Mouse (Mus musculus): ENCODE results near the gene Prkce. TPM values are rescaled to one million over a fixed set of nuclear protein-coding genes. Genes with fewer than 3 reads are reported as not detected.

The Prkce gene
- polyA plus RNA-seq, 1 experiment from 2014 or later = 42.6 TPM

DNA sequence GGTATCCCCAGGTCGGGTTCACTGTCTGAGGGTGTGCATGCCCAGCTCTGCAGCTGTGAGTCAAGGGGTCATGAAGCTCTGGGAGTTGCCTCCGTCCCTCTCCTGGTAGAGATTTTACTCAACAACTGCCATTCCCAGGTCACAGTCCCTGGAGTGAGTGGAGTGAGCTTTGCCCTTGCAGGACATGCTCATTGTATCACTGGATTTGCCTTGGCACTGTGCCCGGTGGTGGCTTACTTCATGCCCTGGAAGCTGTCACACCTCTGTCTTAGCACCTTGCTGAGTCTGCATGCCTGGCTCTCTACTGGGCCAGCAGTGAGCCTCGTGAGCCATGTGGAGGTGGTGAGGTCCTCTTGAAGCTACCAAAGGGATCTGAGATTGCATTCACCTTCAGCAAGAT, 167.4 kb downstream of the Prkce start:
- Histone ChIP-seq H3K4me1 (peaks cover 15% of the 10 kb centered on the region), H3K36me3 (no peaks in the 10 kb centered on the region), H3K9me3 (no peaks in the 10 kb centered on the region), H3K4me3 (no peak overlapping the region), H3K27ac (replicated peaks) (no peak overlapping the region), H3K9ac (replicated peaks) (no peak overlapping the region), H3K4me2 (replicated peaks) (no peak overlapping the region), H3K27me3 (no peaks in the 10 kb centered on the region)
- 91% methylated on average over 4 of the region's 4 CpGs for WGBS
- no peak for ATAC-seq (replicated peaks)

DNA sequence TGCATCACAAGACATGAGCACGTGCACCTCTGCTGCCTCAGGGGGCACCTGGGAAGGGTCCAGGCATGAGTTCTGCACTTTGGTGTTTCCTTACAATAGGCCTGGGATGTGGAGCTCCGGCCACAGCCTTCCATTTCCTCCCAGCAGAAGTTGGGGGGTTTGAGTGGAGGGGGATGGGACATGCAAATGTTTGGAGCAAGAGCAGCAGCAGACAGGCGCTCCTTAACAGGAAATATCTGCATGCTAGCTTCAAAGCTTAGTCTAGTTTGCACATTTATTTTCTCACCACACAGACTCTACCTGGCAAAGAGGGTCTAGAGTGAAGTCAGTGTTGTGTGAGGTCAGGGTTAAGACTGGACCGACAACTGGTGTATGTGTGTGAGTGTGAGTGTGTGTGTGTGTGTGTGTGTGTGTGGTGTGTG, 169.1 kb downstream of the Prkce start:
- no peak for ATAC-seq (replicated peaks)
- no peaks in the 10 kb centered on the region for H3K9me3 ChIP-seq
- no peaks in the 10 kb centered on the region for H3K36me3 ChIP-seq
- H3K4me1 ChIP-seq = no peaks in the 10 kb centered on the region
- H3K4me2 ChIP-seq (replicated peaks) = no peak overlapping the region
- no peak overlapping the region for H3K9ac ChIP-seq (replicated peaks)
- no peak overlapping the region for H3K4me3 ChIP-seq
- WGBS = 70% methylated on average over 4 of the region's 4 CpGs
- no peak overlapping the region for H3K27ac ChIP-seq (replicated peaks)
- no peaks in the 10 kb centered on the region for H3K27me3 ChIP-seq

DNA sequence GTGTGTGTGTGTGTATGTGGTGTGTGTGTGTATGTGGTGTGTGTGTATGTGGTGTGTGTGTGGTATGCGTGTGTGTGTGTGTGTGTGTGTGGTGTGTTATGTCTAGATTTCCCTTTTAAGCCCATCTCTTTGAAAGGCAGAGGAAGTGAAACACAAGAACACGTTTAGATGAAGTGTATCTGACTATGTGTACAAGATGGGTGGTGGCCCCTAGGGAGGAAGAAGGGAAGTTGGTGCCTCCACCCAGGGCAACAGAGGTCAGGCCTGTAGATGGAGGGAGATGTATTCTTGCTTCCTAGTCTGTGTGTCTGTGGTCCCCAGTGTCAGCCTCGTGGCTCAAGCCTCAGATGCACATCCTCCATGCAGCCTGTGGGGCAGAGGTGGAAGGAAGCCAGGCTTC, 169.5 kb downstream of the Prkce start:
- no peaks in the 10 kb centered on the region for H3K27me3 ChIP-seq
- no peak overlapping the region for H3K4me2 ChIP-seq (replicated peaks)
- H3K4me3 ChIP-seq = no peak overlapping the region
- no peaks in the 10 kb centered on the region for H3K9me3 ChIP-seq
- H3K9ac ChIP-seq (replicated peaks) = no peak overlapping the region
- no peak overlapping the region for H3K27ac ChIP-seq (replicated peaks)
- WGBS = 89% methylated on average over 3 of the region's 3 CpGs
- H3K4me1 ChIP-seq = no peaks in the 10 kb centered on the region
- ATAC-seq (replicated peaks) = no peak
- H3K36me3 ChIP-seq = no peaks in the 10 kb centered on the region

DNA sequence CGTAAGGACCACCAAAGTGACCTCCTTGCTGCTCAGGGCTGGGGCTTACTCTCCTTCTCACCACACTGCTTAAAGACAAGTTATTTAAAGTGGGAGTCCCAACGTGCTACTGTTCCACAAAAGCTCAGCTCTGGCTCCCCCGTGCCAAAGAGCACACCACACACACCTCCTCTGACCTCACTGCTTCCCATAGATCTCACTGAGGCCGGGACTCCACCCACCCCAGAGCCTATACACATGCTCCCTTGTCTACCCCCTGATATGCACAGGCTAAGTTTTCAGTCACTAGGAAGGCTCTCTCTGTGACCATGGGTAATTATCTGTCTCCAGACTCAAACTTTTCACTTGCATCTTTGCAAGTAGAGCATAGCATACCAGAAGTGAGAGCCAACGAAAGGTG, 170.7 kb downstream of the Prkce start:
- no peaks in the 10 kb centered on the region for H3K4me1 ChIP-seq
- H3K27me3 ChIP-seq = no peaks in the 10 kb centered on the region
- no peaks in the 10 kb centered on the region for H3K36me3 ChIP-seq
- H3K9me3 ChIP-seq = no peaks in the 10 kb centered on the region
- H3K4me3 ChIP-seq = no peak overlapping the region
- no peak overlapping the region for H3K27ac ChIP-seq (replicated peaks)
- H3K9ac ChIP-seq (replicated peaks) = no peak overlapping the region
- 80% methylated on average over 5 of the region's 5 CpGs for WGBS
- no peak for ATAC-seq (replicated peaks)
- no peak overlapping the region for H3K4me2 ChIP-seq (replicated peaks)

DNA sequence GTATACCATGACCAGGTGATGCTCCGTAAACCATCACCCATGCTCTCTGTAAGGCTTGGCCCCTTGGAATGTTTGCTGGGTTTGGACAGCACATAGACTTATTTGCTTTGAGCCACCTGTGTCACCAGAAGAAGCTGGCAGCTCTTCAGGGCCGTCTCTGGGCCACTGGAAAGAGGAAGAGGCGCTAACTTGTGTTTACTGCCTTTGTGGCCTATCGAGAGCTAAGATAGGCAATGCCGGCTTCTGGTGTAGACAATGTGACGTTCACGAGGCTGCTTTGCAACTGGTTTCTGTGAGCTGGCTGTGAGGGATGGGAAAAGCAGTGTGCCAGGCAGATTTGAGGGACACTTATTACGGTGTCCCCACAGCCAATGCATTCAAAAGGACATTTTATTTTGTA, 176.4 kb downstream of the Prkce start:
- Histone ChIP-seq H3K4me3 (no peak overlapping the region), H3K36me3 (no peaks in the 10 kb centered on the region), H3K27ac (replicated peaks) (0 out of 2 replicates have a peak overlapping the region, but pooled peaks have one; percentile 19), H3K27me3 (no peaks in the 10 kb centered on the region), H3K9me3 (no peaks in the 10 kb centered on the region), H3K4me2 (replicated peaks) (no peak overlapping the region), H3K4me1 (peaks cover 13% of the 10 kb centered on the region; the same call in 1 of the 2 replicates), H3K9ac (replicated peaks) (no peak overlapping the region)
- no peak for ATAC-seq (replicated peaks)
- 77% methylated on average over 8 of the region's 8 CpGs for WGBS

DNA sequence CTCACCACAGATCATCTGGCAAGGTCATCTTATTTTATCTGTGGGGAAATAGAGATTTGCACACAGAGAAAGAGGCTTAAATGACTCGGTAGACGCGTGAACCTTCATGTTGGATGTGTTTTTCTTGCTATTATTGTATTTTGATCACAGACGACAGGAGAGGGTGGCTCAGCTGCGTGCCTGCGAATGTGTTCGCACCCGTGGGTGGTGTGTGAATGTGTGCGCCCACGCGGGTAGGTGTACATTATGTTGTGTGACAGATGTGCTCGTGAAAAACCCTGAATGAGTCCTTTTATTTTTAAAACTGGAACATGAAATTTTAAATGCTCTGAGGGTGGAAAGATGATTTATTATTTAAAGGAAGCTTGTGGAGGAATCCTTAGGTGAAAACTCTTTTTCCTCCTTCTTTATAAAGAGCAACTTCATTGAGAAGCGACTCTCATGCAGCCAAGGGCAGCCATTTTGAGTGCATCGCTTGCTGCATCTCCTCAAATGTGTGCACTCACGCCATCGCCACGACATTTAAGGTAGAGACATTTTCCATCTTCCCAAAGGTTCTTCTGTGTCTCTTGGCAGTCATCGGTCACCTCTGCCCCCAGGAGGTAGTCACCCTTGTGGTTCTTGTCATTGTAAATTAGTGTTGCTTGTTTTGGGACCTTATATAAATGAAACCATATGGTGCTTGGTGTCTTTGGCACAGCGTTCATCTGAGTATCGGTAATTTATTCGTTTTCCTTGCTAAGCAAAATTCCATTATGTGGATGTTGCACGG, 177.8 kb downstream of the Prkce start:
- peaks cover 16% of the 10 kb centered on the region for H3K4me1 ChIP-seq
- WGBS = 79% methylated on average over 22 of the region's 22 CpGs
- H3K9ac ChIP-seq (replicated peaks) = no peak overlapping the region
- no peaks in the 10 kb centered on the region for H3K36me3 ChIP-seq
- no peak overlapping the region for H3K4me2 ChIP-seq (replicated peaks)
- H3K27me3 ChIP-seq = no peaks in the 10 kb centered on the region
- no peak overlapping the region for H3K4me3 ChIP-seq
- H3K9me3 ChIP-seq = no peaks in the 10 kb centered on the region
- no peak for ATAC-seq (replicated peaks)
- H3K27ac ChIP-seq (replicated peaks) = peak overlapping the region; percentile 55

DNA sequence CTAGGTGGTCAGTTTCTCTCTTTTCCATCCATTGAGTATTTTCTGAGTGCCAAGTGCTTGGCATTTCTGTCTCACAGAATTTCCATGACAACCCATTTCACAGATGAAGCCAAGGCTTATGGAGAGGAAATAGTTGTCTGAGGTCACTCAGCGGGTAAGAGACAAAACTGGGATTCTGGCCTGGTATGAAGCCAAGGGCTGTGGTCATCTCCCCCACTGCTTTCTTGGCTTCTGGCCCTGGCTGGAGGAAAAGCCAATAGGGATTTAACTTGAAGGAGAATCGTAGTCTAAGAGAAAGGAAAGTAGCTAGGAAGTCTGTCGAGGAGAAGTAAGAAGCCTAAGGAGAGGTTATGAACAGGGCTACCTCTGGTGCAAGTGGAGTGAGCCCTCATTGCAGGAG, 182.7 kb downstream of the Prkce start:
- H3K4me1 ChIP-seq = peaks cover 54% of the 10 kb centered on the region
- no peak for ATAC-seq (replicated peaks)
- no peak overlapping the region for H3K4me3 ChIP-seq
- H3K36me3 ChIP-seq = no peaks in the 10 kb centered on the region
- 75% methylated on average over 3 of the region's 3 CpGs for WGBS
- H3K27me3 ChIP-seq = no peaks in the 10 kb centered on the region
- H3K9ac ChIP-seq (replicated peaks) = no peak overlapping the region
- no peak overlapping the region for H3K4me2 ChIP-seq (replicated peaks)
- H3K27ac ChIP-seq (replicated peaks) = peak overlapping the region; percentile 81
- H3K9me3 ChIP-seq = no peaks in the 10 kb centered on the region

DNA sequence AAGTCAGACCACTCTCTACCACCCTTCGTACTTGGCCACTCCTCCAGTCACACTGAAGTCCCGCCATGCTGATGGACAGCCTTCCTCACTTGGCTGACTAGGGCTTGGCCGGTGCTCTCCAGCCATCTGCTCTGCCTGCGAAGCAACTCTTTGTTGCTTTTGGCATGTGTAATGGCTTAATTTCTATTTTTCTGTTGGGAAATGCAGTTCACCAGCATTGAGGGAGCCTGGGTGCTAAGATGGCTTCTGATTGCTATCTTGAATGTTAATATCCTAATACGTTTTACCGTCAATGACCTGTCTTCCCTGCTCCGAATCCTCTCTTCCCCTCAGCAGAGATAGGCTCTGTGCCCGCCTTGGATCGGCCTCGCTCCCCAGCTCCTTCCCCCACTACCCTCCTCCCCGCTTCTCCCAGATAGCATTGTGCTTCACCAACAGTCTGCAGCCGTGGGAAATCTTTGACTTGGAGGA, 183.2 kb downstream of the Prkce start:
- peak; percentile 64; the same call in 1 of the 2 replicates for ATAC-seq (replicated peaks)
- 45% methylated on average over 12 of the region's 12 CpGs for WGBS
- Histone ChIP-seq H3K9ac (replicated peaks) (no peak overlapping the region), H3K4me3 (no peak overlapping the region), H3K27ac (replicated peaks) (peak overlapping the region; percentile 81), H3K4me2 (replicated peaks) (0 out of 2 replicates have a peak overlapping the region, but pooled peaks have one; percentile 1), H3K27me3 (no peaks in the 10 kb centered on the region), H3K4me1 (peaks cover 52% of the 10 kb centered on the region), H3K36me3 (no peaks in the 10 kb centered on the region), H3K9me3 (no peaks in the 10 kb centered on the region)

DNA sequence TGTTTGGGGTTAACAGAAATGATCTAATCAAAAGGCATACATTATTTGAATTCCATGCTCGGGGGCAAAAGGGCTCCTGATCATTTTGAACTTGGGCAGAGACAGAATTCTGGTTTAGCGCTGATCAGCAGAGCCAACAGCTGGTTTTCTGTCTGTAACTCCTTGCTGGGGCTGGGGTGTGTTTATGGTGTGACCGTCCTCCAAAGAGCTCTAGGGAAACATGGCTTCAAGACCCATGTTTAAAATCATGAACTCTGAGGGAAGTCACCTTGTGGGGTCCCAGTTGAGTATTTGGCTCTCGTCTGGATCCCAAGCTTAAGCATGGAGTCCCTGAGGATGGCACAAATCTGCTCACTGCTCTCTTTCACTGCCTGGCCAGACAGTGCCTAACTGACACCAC, 183.7 kb downstream of the Prkce start:
- Histone ChIP-seq H3K27me3 (no peaks in the 10 kb centered on the region), H3K9ac (replicated peaks) (no peak overlapping the region), H3K4me1 (peaks cover 52% of the 10 kb centered on the region), H3K27ac (replicated peaks) (peak overlapping the region; percentile 81), H3K4me2 (replicated peaks) (0 out of 2 replicates have a peak overlapping the region, but pooled peaks have one; percentile 1), H3K9me3 (no peaks in the 10 kb centered on the region), H3K4me3 (no peak overlapping the region), H3K36me3 (no peaks in the 10 kb centered on the region)
- 78% methylated on average over 4 of the region's 4 CpGs for WGBS
- no peak for ATAC-seq (replicated peaks)

DNA sequence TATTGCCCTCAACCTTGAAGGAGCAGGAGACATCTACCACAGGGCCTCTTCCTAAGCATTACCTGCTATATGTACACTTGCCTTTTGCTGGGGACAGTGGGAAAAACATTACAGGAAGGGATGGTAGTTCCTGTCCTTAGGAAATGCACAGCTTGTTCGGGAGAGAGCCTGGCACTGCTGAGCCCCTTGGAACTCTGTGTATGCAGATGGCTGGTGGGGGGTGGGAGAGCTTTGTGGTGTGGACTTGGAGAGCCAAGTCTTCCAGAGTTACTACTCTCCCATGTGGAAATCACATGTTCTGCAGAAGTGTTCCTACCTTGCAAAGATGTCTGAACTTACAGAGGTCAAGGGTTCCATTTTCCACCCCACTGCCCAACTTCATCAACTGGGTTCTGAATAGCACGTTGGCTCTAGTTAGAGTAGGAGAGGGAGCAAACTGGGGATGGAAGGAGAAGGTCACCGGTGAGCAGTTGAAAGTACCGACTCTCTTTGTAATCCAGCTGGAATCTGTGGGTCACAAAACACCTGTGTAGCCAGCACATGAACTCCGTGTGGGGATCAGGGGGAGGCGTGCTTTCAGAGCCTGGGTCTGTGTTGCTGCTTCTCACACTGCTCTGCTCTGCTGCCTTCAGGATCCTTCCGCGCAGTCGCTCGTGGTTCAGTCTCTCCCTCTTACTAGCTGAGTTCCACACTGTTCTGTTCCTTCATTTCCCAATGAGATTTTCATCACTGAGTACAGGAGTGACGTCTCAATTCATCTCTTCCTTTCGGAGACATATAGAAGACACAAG, 184.9 kb downstream of the Prkce start:
- Histone ChIP-seq H3K27ac (replicated peaks) (peak overlapping the region; percentile 56; the same call in 1 of the 2 replicates), H3K36me3 (no peaks in the 10 kb centered on the region), H3K27me3 (no peaks in the 10 kb centered on the region), H3K4me1 (peaks cover 56% of the 10 kb centered on the region), H3K9me3 (no peaks in the 10 kb centered on the region), H3K9ac (replicated peaks) (no peak overlapping the region), H3K4me2 (replicated peaks) (no peak overlapping the region), H3K4me3 (no peak overlapping the region)
- peak; percentile 46; the same call in 1 of the 2 replicates for ATAC-seq (replicated peaks)
- WGBS = 80% methylated on average over 12 of the region's 12 CpGs

DNA sequence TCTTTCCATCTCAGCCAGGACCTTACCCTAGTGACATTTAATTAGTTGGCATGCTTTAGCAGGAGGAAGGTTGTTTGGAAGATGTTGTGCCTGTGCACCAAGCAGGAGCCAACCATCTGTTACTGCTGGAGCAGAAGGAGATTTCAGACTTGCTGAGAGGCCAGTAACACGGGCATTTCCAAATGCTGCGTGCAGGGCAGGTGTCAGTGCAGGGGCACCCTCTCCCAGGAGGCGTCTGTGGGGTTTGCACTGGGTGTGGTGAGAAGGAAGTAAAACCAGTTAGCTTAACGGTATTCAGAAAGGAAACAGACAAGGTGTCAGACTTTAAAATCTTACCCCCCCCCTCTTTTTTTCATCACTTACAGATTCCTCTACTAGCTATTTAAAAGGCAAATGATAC, 186.1 kb downstream of the Prkce start:
- peaks cover 61% of the 10 kb centered on the region for H3K4me1 ChIP-seq
- no peak overlapping the region for H3K4me3 ChIP-seq
- H3K36me3 ChIP-seq = no peaks in the 10 kb centered on the region
- H3K27me3 ChIP-seq = no peaks in the 10 kb centered on the region
- peak overlapping the region; percentile 72 for H3K27ac ChIP-seq (replicated peaks)
- H3K9me3 ChIP-seq = no peaks in the 10 kb centered on the region
- ATAC-seq (replicated peaks) = peak; percentile 53; the same call in 1 of the 2 replicates
- no peak overlapping the region for H3K9ac ChIP-seq (replicated peaks)
- no peak overlapping the region for H3K4me2 ChIP-seq (replicated peaks)
- 54% methylated on average over 4 of the region's 4 CpGs for WGBS

DNA sequence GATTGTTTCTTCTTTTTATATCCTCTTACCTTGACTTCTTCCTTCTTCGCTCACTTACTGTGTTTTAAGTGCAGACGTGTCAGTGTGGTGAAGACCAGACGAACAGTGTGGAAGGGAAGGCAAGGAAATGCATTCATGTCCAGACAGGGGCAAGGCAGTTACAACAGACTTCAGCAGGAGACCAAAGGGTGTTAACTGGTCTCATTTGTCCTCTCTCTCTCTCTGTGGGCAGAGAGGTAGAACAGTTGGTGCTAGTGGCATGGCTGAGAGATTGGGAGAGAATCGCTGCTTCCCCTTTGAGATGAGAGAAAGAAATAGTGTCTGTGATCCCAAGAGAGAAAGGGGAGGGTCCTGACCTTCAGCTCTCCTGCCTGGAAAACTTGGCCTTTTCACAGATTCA, 186.5 kb downstream of the Prkce start:
- WGBS = 79% methylated on average over 4 of the region's 4 CpGs
- H3K4me3 ChIP-seq = no peak overlapping the region
- no peaks in the 10 kb centered on the region for H3K27me3 ChIP-seq
- no peak overlapping the region for H3K4me2 ChIP-seq (replicated peaks)
- H3K27ac ChIP-seq (replicated peaks) = peak overlapping the region; percentile 72
- ATAC-seq (replicated peaks) = no peak
- peaks cover 65% of the 10 kb centered on the region for H3K4me1 ChIP-seq
- no peaks in the 10 kb centered on the region for H3K36me3 ChIP-seq
- H3K9ac ChIP-seq (replicated peaks) = no peak overlapping the region
- no peaks in the 10 kb centered on the region for H3K9me3 ChIP-seq

Measured in forebrain, embryonic 15.5 days (tissue).